Mouse (Mus musculus): Measurements from ENCODE around the gene Cobll1. TPM values are rescaled to one million over a fixed set of nuclear protein-coding genes. Genes with fewer than 3 reads are reported as not detected.

Gene Cobll1
- polyA plus RNA-seq, 1 experiment from 2014 or later, result 4.1 TPM

DNA sequence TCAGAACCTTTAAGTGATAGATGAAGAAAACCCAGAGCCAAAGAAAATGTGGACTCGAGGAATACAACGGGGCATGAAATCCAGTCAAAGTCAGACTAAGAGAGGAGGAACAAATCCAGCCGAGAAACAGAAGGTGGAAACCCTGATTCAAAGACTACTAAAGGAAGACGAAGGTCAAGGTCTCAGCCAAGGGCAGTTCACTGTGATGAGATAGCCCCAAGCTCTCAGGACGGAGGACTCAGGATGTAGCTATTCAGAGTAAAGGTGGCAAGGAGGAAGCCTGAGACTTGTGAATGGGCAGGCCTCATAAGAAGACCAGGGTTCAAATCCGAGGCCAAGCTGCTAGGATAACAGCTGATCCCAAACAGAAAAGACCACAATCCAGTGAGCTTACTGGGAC, 90.3 kb downstream of the Cobll1 start:
- DNase-seq (ENCODE audit: low spot score), result no peak
- H3K27me3 ChIP-seq (replicated peaks; ENCODE audit: low read depth, poor library complexity, severe bottlenecking), result no peaks in the 10 kb centered on the region
- no peaks in the 10 kb centered on the region for H3K4me1 ChIP-seq
- no peaks in the 10 kb centered on the region for H3K9me3 ChIP-seq
- 88% methylated on average over 6 of the region's 6 CpGs for WGBS
- no peaks in the 10 kb centered on the region for H3K36me3 ChIP-seq (replicated peaks)
- no peak overlapping the region for H3K4me3 ChIP-seq
- no peak overlapping the region for H3K27ac ChIP-seq (replicated peaks)

DNA sequence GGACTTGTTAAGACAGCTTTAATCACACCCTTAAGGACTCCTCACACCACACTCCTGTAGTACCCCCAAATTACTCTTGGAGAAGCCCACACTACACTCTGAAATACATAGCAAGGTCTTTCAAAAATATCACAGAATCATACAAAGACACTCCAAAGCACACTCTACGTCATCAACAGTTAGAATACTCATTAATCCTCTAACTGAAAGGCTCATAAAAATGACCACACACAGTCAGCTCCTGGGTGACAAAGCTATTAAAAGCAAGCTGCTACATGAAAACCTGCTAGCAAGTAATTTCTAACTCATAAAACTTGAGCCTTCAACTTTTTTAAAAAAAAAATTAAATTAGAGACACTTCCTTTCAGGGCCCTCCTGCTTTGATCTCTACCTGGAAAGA, 91.8 kb downstream of the Cobll1 start:
- H3K36me3 ChIP-seq (replicated peaks), result no peaks in the 10 kb centered on the region
- DNase-seq (ENCODE audit: low spot score), result no peak
- H3K9me3 ChIP-seq, result no peaks in the 10 kb centered on the region
- 75% methylated on average over 1 of the region's 1 CpGs for WGBS
- H3K4me1 ChIP-seq, result no peaks in the 10 kb centered on the region
- H3K4me3 ChIP-seq, result no peak overlapping the region
- H3K27ac ChIP-seq (replicated peaks), result no peak overlapping the region
- H3K27me3 ChIP-seq (replicated peaks; ENCODE audit: low read depth, poor library complexity, severe bottlenecking), result no peaks in the 10 kb centered on the region

DNA sequence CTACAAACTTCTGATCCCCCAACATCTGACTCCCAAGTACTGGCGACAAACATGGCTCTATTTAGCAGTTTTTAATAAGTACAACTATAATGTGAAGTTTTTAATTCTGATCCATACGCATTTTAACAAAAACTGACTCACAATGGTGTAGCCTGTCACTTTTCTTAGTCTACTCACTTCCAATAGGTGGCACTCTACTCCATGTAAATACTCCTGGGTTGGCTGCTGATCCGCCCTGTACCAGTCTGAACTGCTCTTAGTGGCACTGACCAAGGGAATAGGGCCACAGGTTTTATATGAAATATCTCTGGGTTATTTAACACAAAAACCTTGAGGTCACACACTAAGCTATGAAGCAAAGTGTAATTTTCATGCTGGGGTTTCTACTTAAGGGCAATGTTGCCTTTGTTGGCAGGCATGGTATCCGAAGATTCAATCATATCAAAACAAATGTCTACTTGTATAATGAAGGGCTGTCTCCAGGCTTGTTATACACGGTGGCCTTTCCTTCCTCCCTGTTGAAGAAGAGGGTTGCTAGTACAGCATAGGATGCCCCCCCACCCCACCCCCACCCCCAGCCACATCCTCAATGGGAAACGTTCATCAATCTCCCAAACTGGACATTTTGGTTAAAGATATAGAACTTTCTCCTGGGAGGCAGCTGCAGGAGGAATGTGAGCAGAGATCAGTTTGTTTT, 93.6 kb downstream of the Cobll1 start:
- WGBS, result 51% methylated on average over 6 of the region's 6 CpGs
- DNase-seq (ENCODE audit: low spot score), result peak; percentile 60
- peak overlapping the region; percentile 53; the same call in 1 of the 2 replicates for H3K27ac ChIP-seq (replicated peaks)

DNA sequence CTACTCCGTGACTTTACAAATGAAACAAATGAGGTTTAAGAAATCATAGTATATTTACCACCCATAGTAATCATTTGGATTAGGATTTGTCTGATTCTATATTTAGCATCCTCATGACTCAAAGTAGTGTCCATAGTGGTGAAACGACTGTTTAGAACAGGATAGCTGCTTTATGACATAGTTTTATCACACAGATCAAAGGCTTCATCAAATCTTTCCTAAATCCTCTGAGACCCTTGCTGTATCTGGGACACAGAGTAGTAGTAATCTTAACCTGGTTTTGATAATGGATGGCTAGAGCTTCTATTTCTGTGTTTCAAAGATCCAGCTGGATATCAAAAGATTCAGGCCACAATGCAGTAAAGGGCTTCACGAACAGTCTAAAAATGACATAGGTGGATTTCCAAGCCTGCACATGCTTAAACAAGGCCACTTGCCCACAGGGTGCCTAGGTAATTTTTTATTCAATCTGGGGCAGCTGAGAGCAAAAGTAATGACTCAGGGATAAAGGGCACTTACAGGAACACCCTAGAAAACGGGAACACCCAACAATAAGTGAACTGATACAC, 98.0 kb downstream of the Cobll1 start:
- Histone ChIP-seq H3K27ac (replicated peaks) (no peak overlapping the region), H3K27me3 (replicated peaks; ENCODE audit: low read depth, poor library complexity, severe bottlenecking) (no peaks in the 10 kb centered on the region), H3K4me3 (no peak overlapping the region), H3K36me3 (replicated peaks) (no peaks in the 10 kb centered on the region), H3K4me1 (no peaks in the 10 kb centered on the region), H3K9me3 (no peaks in the 10 kb centered on the region)
- DNase-seq (ENCODE audit: low spot score), result no peak
- WGBS, result 81% methylated on average over 4 of the region's 4 CpGs

More for the DNA sequence above, 93.6 kb downstream of the Cobll1 start:
- Histone ChIP-seq H3K9me3 (no peaks in the 10 kb centered on the region), H3K36me3 (replicated peaks) (no peaks in the 10 kb centered on the region), H3K27me3 (replicated peaks; ENCODE audit: low read depth, poor library complexity, severe bottlenecking) (no peaks in the 10 kb centered on the region), H3K4me3 (no peak overlapping the region), H3K4me1 (no peaks in the 10 kb centered on the region)

DNA sequence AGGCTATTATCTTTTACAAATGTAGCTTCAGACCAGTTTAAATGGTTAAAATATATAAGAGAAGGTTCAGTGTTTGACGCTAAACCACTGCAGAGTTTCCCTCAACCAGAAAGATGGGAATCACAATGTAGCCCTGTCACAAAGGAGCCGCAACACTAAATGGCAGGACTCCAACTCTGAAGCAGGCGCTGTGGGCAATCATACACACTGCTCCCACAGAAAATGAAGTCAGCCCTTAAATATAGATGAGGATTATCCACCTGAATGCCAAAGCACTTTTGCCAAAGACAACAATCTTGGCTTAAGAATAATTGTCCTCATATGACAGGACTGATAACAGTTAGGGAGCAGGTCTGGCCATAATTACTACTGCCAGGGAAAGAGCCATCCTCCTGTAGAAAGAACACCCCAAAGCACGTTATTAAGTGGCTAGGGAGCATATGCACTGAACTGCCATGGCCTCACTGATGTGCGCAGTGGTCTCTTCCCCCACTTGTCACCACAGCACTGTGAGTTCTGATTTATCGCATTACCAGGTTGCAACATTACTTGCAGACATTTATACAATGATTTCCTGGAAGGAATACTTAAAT, 98.8 kb downstream of the Cobll1 start:
- WGBS, result 82% methylated on average over 6 of the region's 6 CpGs
- no peak for DNase-seq (ENCODE audit: low spot score)
- no peaks in the 10 kb centered on the region for H3K4me1 ChIP-seq
- no peaks in the 10 kb centered on the region for H3K36me3 ChIP-seq (replicated peaks)
- no peak overlapping the region for H3K4me3 ChIP-seq
- H3K9me3 ChIP-seq, result no peaks in the 10 kb centered on the region
- no peaks in the 10 kb centered on the region for H3K27me3 ChIP-seq (replicated peaks; ENCODE audit: low read depth, poor library complexity, severe bottlenecking)
- H3K27ac ChIP-seq (replicated peaks), result no peak overlapping the region

DNA sequence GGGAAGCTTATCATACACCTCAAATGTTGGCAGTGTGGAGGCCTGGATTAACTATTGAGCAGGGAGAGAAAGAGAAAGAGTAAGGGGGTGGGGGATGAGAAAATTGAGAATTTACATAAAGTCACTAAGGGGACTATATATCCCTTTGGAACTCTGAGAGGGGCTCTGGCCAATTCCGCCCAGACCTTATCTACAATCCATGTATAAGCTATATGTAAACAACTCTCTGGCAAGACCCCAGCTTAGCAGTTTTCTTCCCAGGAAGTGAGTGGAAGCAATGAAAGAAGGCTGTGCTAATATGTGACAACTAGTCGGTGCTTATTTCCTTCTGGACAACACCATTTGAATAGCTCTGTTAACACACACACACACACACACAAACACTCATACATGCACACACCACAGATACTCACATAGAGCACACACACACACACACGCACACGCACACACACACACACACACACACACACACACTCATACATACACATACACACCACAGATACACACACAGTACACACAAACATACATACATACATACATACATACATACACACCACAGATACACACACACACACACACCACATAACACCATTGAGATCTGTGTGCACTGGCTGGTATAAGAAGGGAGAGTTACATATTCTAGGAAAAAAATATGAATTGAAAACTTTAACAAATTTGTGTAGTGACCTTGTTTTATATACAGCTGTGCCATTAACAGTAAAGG, 99.4 kb downstream of the Cobll1 start:
- WGBS, result 66% methylated on average over 4 of the region's 4 CpGs
- no peak overlapping the region for H3K4me3 ChIP-seq
- H3K36me3 ChIP-seq (replicated peaks), result no peaks in the 10 kb centered on the region
- H3K4me1 ChIP-seq, result no peaks in the 10 kb centered on the region
- H3K27me3 ChIP-seq (replicated peaks; ENCODE audit: low read depth, poor library complexity, severe bottlenecking), result no peaks in the 10 kb centered on the region
- H3K9me3 ChIP-seq, result no peaks in the 10 kb centered on the region
- no peak overlapping the region for H3K27ac ChIP-seq (replicated peaks)
- DNase-seq (ENCODE audit: low spot score), result no peak

DNA sequence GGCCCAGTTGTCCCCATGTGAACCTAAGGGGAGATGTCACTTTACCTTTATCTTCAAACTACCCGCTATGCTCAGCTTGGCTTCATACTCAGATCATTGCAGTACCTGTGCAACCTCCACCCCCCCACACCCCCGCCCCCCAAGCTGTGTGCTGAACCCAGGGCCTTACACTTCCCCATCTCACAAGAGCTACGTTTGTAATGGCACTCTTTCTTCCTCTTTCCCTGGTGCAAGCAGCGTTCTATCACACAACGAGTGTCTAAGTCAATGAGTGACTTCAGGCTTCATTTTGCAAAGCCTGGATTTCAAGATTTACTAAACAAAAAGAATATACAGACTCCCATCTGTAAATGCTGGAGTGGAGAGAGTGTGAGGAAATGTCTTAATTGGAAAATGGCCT, 100.2 kb downstream of the Cobll1 start:
- Histone ChIP-seq H3K9me3 (no peaks in the 10 kb centered on the region), H3K4me3 (no peak overlapping the region), H3K4me1 (no peaks in the 10 kb centered on the region), H3K27me3 (replicated peaks; ENCODE audit: low read depth, poor library complexity, severe bottlenecking) (no peaks in the 10 kb centered on the region), H3K36me3 (replicated peaks) (no peaks in the 10 kb centered on the region), H3K27ac (replicated peaks) (no peak overlapping the region)
- DNase-seq (ENCODE audit: low spot score), result no peak
- WGBS, result 80% methylated on average over 5 of the region's 5 CpGs

DNA sequence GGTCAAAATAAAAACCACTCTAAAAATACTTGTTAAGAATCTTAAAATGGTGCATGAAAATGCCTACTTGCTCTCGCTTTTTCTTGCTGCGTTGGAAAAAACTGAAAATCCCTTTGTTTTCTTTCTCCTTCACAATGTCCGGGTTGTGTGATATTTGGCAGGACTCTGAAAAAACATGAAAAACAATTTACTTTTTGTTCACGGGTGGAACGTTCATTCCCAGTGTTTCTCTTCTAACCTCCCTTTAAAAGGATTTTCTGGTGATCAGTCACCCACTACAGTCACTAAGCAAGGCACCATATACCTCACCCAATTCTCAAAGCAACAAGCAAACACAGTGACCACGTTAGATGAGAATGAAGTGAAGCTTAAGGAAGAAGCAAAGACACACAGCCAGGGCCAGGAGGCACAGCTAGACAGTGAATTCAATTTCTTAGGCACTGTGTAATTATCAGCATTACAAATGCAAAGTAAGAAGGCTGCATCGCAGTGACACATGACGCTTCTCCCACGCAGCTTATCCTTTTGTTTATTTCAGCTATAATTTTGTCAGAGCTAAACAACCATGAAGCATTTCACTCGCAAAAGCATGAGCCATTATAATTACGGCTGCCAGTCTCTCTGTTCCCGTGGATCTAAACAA, 112.9 kb downstream of the Cobll1 start:
- WGBS, result 81% methylated on average over 12 of the region's 12 CpGs
- Histone ChIP-seq H3K4me1 (peaks cover 2% of the 10 kb centered on the region; the same call in 1 of the 2 replicates), H3K36me3 (replicated peaks) (peaks cover 3% of the 10 kb centered on the region; the same call in 1 of the 2 replicates), H3K9me3 (no peaks in the 10 kb centered on the region), H3K27me3 (replicated peaks; ENCODE audit: low read depth, poor library complexity, severe bottlenecking) (no peaks in the 10 kb centered on the region), H3K4me3 (no peak overlapping the region), H3K27ac (replicated peaks) (no peak overlapping the region)
- DNase-seq (ENCODE audit: low spot score), result no peak

DNA sequence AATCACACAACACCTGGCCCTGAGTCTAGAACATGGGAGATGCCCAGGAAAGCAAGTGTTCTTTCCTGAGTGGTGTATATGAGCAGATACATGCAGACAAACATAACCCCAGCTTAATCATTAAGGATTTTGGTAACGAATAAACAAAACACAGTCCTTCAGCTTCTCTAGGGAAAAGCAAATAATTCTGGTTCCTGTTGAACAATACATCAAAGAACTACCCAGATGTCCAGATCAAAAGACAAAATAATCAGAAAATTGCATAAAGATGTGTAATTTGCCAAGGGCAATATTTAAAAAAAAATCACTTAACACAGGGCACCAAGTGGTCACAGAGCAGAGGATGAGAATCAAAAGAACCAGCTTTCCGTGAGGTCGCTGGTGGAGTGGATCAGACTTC, 115.5 kb downstream of the Cobll1 start:
- no peaks in the 10 kb centered on the region for H3K36me3 ChIP-seq (replicated peaks)
- DNase-seq (ENCODE audit: low spot score), result no peak
- 55% methylated on average over 3 of the region's 3 CpGs for WGBS
- no peaks in the 10 kb centered on the region for H3K27me3 ChIP-seq (replicated peaks; ENCODE audit: low read depth, poor library complexity, severe bottlenecking)
- peaks cover 14% of the 10 kb centered on the region for H3K4me1 ChIP-seq
- no peaks in the 10 kb centered on the region for H3K9me3 ChIP-seq
- no peak overlapping the region for H3K27ac ChIP-seq (replicated peaks)
- no peak overlapping the region for H3K4me3 ChIP-seq

DNA sequence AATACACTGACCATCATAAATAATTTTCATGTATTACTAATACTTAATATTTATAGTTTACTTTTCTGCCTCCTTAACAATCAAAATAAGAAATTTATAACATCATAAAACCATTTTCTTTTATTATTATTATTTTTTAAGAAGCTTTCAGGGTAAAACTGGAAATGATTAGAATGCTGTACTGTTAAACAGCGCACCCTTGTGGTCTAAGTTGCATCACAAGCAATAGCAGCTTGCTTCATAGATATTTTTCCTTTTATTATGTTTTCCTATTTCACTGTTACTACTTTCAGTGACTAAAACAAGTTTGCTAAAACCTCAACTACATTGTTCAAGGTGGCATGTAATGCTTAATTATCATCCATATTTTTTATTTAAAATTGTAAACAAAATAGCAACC, 117.8 kb downstream of the Cobll1 start:
- 5% methylated on average over 1 of the region's 1 CpGs for whole genome bisulfite sequencing
- peaks cover 14% of the 10 kb centered on the region for H3K4me1 ChIP-seq
- no peak overlapping the region for H3K27ac ChIP-seq (replicated peaks)
- no peak for DNase-seq (ENCODE audit: low spot score)
- no peak overlapping the region for H3K4me3 ChIP-seq
- H3K27me3 ChIP-seq (replicated peaks; ENCODE audit: low read depth, poor library complexity, severe bottlenecking), result no peaks in the 10 kb centered on the region
- no peaks in the 10 kb centered on the region for H3K36me3 ChIP-seq (replicated peaks)
- no peaks in the 10 kb centered on the region for H3K9me3 ChIP-seq

DNA sequence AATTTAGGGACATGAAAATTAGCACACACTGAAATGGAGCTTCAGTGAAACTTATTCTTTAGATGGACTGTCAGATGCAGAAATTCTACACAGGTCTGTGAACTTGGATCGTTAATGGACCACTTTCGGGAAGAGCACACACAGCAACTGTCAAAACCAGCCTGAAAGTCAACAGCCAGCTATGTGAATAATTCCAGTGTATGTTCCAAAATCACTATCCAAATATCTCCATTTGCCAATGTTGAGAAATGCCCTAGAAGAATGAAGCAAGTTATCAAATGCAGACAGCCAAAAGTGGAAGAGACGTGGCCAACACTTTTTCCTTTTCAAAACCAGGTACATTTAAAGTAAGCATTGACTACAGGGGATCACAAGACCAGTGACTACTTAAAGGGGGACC, 118.2 kb downstream of the Cobll1 start:
- Histone ChIP-seq H3K27me3 (replicated peaks; ENCODE audit: low read depth, poor library complexity, severe bottlenecking) (no peaks in the 10 kb centered on the region), H3K4me1 (peaks cover 14% of the 10 kb centered on the region), H3K9me3 (no peaks in the 10 kb centered on the region), H3K36me3 (replicated peaks) (no peaks in the 10 kb centered on the region), H3K4me3 (no peak overlapping the region), H3K27ac (replicated peaks) (no peak overlapping the region)
- WGBS, result 71% methylated on average over 3 of the region's 3 CpGs
- no peak for DNase-seq (ENCODE audit: low spot score)

DNA sequence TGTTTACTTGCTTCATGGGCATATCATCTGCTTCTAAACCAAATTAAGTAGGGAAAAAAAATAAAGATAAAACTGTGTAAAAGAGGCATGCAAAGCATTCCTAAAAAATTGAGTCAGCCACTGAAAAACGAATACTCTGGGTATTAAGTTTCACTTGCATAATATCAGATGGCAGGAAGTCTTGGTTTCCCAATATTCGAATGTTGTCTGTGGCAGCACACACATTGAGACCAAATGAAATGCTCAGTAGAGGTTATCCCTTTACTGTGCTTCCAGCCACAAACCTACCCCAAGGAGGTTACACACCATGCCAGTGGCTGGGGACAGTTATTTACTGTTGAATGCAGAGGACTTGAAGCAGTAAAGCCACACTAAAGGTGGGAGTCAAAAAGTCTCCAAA, 119.1 kb downstream of the Cobll1 start:
- Histone ChIP-seq H3K36me3 (replicated peaks) (no peaks in the 10 kb centered on the region), H3K27ac (replicated peaks) (no peak overlapping the region)
- 50% methylated on average over 2 of the region's 2 CpGs for WGBS

More for the DNA sequence above, 119.1 kb downstream of the Cobll1 start:
- Histone ChIP-seq H3K27me3 (replicated peaks; ENCODE audit: low read depth, poor library complexity, severe bottlenecking) (no peaks in the 10 kb centered on the region), H3K4me1 (peaks cover 14% of the 10 kb centered on the region), H3K9me3 (no peaks in the 10 kb centered on the region), H3K4me3 (no peak overlapping the region)
- no peak for DNase-seq (ENCODE audit: low spot score)

Measured in embryonic facial prominence, embryonic 10.5 days (tissue).